Mouse (Mus musculus) limb, embryonic 11.5 days (tissue): ENCODE measurements around the gene Susd4. TPM values are rescaled to one million over a fixed set of nuclear protein-coding genes. Genes with fewer than 3 reads are reported as not detected.

Source experiments
- ATAC-seq: fragments of 200-750 bp; cut with Nextera tagmentation; 2 replicates; pipeline ENCODE4 v1.8.0; 2017; ENCODE audit warnings: low read depth; ENCODE audit not compliant: insufficient number of reproducible peaks, low FRiP score, low TSS enrichment
- DNase-seq: peaks from one replicate; pipeline ENCODE4 v3.0.0-alpha.2; 2015; ENCODE audit warnings: low spot score
- H3K27ac ChIP-seq: fragments of 300-500 bp; sonication (generic); replicated peaks from 2 replicates; pipeline ENCODE4 v1.5.1; 2014; ENCODE audit warnings: low read depth, mild to moderate bottlenecking, low read length
- H3K27me3 ChIP-seq: fragments of 300-500 bp; sonication (generic); 2 replicates; pipeline ENCODE4 v1.6.1; 2014; ENCODE audit warnings: mild to moderate bottlenecking, low read length, mixed read lengths; ENCODE audit not compliant: control insufficient read depth, insufficient read depth
- H3K36me3 ChIP-seq: fragments of 300-500 bp; sonication (generic); 2 replicates; pipeline ENCODE4 v1.6.1; 2014; ENCODE audit warnings: mild to moderate bottlenecking, low read length, moderate library complexity, mixed read lengths; ENCODE audit not compliant: control insufficient read depth, insufficient read depth
- H3K4me1 ChIP-seq: fragments of 300-500 bp; sonication (generic); 2 replicates; pipeline ENCODE4 v1.6.1; 2014; ENCODE audit warnings: low read length, mixed read lengths; ENCODE audit not compliant: control insufficient read depth, insufficient read depth
- H3K4me2 ChIP-seq: fragments of 300-500 bp; sonication (generic); 2 replicates; pipeline ENCODE4 v1.6.1; 2014; ENCODE audit warnings: low read depth, mild to moderate bottlenecking, moderate library complexity; ENCODE audit not compliant: severe bottlenecking
- H3K4me3 ChIP-seq: fragments of 300-500 bp; sonication (generic); 2 replicates; pipeline ENCODE4 v1.5.1; 2014; ENCODE audit warnings: low read depth, low read length
- H3K9ac ChIP-seq: fragments of 300-500 bp; sonication (generic); 2 replicates; pipeline ENCODE4 v1.6.1; 2014; ENCODE audit warnings: mild to moderate bottlenecking, low read length
- H3K9me3 ChIP-seq: fragments of 300-500 bp; sonication (generic); 2 replicates; pipeline ENCODE4 v1.6.1; 2016; ENCODE audit warnings: low read length; ENCODE audit not compliant: control insufficient read depth
- WGBS: fragments of 180-500 bp; shearing (Covaris S2); extraction: QIAGEN DNeasy Blood & Tissue Kit; methylation state at CpG from one replicate; pipeline ENCODE4 v1.1.7; 2014; 5-methylcytosine and 5-hydroxymethylcytosine counted together
- polyA plus RNA-seq: library from polyadenylated mRNA; unstranded; fragments of >200 nt; fragmentation: Nextera tagmentation; extraction: Ambion mirVana; gene quantifications from 2 replicates; pipeline ENCODE4 v1.2.1, GENCODE M21; 2014

Gene Susd4
- polyA plus RNA-seq, 1 experiment from 2014 or later = 10.0 TPM

DNA sequence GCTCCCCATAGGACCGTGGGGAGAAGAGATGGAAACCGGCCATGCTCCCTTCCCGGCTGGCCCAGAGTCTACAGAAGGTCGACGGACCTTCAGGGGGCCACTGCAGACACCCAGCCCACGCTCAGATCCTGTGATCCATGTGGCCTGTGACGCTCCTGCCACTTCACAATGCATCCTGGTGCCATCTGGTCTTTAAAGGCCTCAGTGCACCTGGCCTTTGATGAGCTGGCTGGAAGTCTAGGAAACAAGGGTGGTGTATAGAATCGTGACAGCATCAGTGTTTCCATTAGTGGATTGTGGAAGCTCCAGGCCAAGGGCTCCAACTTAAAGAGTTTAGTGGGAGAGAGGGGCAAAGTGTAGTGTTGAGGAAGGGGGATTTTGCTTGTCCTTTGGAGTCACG is 14.6 kb upstream of the Susd4 start, which contains the start of gene Ccdc185:
Gene Ccdc185 (minus strand): TSS at position 101 of the 400 bp plus-strand sequence.
- H3K36me3 ChIP-seq = no peaks in the 10 kb centered on the region
- H3K27ac ChIP-seq = no peak within 1 kb of the TSS
- ATAC-seq (no peak), DNase-seq (no peak)
- H3K9ac ChIP-seq = no peak within 1 kb of the TSS
- 91% methylated on average over 9 of the region's 9 CpGs for WGBS
- H3K9me3 ChIP-seq = no peaks in the 10 kb centered on the region
- no peaks in the 10 kb centered on the region for H3K27me3 ChIP-seq
- H3K4me2 ChIP-seq = no peak within 1 kb of the TSS
- no peaks in the 10 kb centered on the region for H3K4me1 ChIP-seq
- H3K4me3 ChIP-seq = no peak within 1 kb of the TSS

DNA sequence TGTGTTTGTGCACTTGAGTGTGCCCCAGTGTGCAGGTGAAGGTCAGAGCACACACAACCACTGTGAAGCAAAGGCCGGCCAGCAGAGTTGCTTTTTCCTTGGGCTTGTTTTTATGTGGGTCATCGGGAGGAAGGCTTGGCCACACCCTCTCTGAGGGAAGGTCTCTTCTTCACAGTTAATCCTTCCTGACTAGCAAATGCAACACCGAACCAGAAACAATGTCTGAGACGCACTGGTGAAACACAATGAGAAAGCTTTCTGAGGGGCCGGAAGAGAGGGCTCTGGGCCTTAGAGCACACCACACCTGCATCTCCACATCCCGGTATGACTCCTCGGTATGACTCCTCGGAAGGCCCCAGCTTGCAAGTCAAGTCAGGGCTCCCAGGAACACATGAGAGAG is 12.4 kb upstream of the Susd4 start:
- DNase-seq (no peak), ATAC-seq (no peak)
- H3K27ac ChIP-seq = no peak overlapping the region
- H3K4me1 ChIP-seq = no peaks in the 10 kb centered on the region
- 84% methylated on average over 8 of the region's 8 CpGs for WGBS
- no peaks in the 10 kb centered on the region for H3K36me3 ChIP-seq
- H3K9me3 ChIP-seq = no peaks in the 10 kb centered on the region
- H3K4me2 ChIP-seq = no peak overlapping the region
- H3K9ac ChIP-seq = no peak overlapping the region
- no peak overlapping the region for H3K4me3 ChIP-seq
- no peaks in the 10 kb centered on the region for H3K27me3 ChIP-seq

DNA sequence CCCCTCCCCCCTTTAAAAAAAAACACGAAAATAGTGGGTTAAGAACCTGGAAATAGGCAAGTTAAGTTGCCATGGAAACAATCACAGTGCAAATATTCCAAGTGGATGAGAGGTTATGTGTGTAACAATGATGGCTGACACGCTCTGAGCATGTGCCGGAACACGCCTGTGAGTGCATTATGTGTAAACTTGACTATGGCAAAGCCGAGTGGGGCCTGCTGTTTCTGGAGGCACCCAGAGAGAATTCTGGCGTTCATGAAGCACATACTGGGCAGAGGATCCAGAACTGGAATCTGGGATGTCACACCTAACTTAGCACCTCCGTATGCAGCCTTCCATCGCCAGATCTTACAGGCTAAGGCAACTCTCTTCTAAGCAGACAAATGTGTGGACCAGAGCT is 10.0 kb upstream of the Susd4 start:
- no peak for DNase-seq
- no peaks in the 10 kb centered on the region for H3K36me3 ChIP-seq
- no peaks in the 10 kb centered on the region for H3K4me1 ChIP-seq
- H3K9me3 ChIP-seq = no peaks in the 10 kb centered on the region
- H3K27ac ChIP-seq = no peak overlapping the region
- no peak overlapping the region for H3K4me2 ChIP-seq
- WGBS = 83% methylated on average over 8 of the region's 8 CpGs
- no peak overlapping the region for H3K4me3 ChIP-seq
- ATAC-seq = no peak
- no peaks in the 10 kb centered on the region for H3K27me3 ChIP-seq
- no peak overlapping the region for H3K9ac ChIP-seq

DNA sequence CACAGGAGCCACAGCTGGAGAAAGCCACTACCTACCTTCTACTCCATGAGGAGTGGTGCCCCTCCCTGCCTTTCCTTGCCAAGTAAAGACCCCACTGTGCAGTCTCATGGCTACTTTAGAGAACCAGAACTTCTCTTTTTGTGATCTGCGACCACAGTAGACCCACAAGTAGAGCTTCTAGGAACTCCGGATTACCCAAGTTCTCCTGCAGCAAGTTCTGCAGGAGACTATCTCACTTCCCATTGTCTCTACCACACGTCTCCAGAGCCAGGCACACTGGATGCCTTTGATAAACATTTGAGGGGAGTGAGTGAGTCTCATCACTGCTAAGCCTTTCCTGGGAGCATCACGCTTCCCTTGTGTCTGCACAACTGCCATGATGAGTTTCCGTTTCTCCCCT is 8.8 kb upstream of the Susd4 start:
- no peaks in the 10 kb centered on the region for H3K36me3 ChIP-seq
- DNase-seq = no peak

DNA sequence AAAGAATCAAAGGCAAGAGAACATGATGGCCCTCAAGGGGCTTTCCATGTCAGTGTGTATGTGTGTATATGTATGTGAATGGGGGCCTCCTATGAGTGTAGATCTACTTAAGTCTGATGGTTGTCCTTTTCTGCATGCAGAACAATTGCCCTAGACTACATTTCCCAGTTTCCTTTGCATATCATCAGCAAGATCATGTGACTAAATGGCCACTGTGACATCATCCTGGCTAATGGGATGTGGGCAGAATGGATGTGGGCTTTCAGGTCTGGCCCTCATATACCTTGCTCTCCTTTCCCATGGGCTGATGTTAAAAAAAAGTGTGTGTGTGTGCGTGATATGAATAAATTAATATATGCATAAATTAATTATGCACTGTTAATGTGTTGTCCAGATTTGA is 4.9 kb upstream of the Susd4 start:
- H3K4me3 ChIP-seq = no peak overlapping the region
- H3K36me3 ChIP-seq = no peaks in the 10 kb centered on the region
- 100% methylated on average over 1 of the region's 1 CpGs for WGBS
- no peak overlapping the region for H3K27ac ChIP-seq
- H3K9me3 ChIP-seq = no peaks in the 10 kb centered on the region
- H3K27me3 ChIP-seq = peaks cover 8% of the 10 kb centered on the region
- H3K9ac ChIP-seq = no peak overlapping the region
- no peak for ATAC-seq
- H3K4me1 ChIP-seq = 0 out of 2 replicates have a peak, but pooled peaks cover 5% of the 10 kb centered on the region
- no peak for DNase-seq
- H3K4me2 ChIP-seq = no peak overlapping the region

More for the DNA sequence above, 8.8 kb upstream of the Susd4 start:
- no peak overlapping the region for H3K4me3 ChIP-seq
- H3K9ac ChIP-seq = no peak overlapping the region
- H3K4me1 ChIP-seq = no peaks in the 10 kb centered on the region
- WGBS = 79% methylated on average over 5 of the region's 5 CpGs
- H3K9me3 ChIP-seq = no peaks in the 10 kb centered on the region
- no peak for ATAC-seq
- no peak overlapping the region for H3K27ac ChIP-seq
- H3K4me2 ChIP-seq = no peak overlapping the region
- no peaks in the 10 kb centered on the region for H3K27me3 ChIP-seq

DNA sequence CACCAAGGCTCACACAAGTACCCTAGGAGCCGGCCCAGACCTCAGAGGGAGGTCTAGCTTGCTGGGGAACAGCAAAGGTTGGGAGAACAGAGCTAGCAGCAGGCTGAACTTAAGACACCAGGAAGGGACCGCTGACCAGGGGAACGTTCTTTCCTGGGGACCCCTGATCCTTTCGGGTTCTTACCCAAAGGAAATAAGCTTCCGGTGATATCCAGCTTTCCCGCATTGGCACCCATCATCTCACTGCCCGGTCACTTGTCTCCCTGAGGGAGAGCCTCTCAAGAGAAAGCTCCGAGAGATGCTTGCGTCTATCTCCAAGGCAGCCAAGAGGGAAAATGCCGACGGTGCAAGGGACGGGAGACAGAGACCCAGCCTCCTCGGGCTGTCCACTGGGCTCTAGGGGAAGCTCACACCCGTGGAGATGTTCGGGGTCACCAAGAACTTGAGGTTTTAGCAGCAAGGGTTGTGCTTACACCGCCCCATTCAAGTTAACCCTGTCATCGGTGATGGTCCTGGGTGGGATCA is 407 bp upstream of the Susd4 start:
- peaks cover 8% of the 10 kb centered on the region; the same call in 1 of the 2 replicates for H3K4me1 ChIP-seq
- H3K27ac ChIP-seq = no peak overlapping the region
- no peaks in the 10 kb centered on the region for H3K36me3 ChIP-seq
- H3K27me3 ChIP-seq = peaks cover 8% of the 10 kb centered on the region
- WGBS = 9% methylated on average over 17 of the region's 17 CpGs
- peak overlapping the region; percentile 94 for H3K4me2 ChIP-seq
- DNase-seq (no peak), ATAC-seq (no peak; the same call in 1 of the 2 replicates)
- no peak overlapping the region for H3K9ac ChIP-seq
- H3K4me3 ChIP-seq = peak overlapping the region; percentile 56
- H3K9me3 ChIP-seq = no peaks in the 10 kb centered on the region

DNA sequence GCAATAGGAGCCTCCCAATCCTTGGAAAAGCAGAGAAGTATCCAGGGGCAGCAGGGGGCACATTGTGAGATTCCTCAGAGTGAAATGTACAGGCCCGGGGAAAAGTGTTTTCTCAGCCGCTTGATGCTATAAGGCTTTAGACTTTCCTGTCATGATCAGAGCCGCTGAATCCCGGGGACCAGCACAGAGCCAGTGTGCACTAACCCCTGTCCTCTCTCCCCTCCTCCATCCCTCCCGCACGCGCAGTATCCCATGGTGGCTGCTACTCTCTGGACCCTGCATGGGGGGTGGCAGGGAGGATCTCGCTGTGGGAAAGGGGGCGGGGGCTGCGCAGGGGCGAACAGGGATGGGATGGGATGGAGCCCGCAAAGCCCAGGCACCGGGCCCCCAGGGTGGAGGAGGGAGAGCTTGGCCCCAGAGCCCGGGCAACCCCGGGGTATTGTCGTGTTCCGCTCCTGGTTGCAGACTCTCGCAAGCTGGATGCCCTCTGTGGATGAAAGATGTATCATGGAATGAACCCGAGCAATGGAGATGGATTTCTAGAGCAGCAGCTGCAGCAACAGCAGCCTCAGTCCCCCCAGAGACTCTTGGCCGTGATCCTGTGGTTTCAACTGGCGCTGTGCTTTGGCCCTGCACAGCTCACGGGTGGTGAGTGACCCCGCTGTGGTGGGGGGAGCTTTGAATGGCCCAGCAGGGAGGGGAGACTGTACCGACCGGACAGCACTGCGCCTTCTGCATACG is 1.1 kb downstream of the Susd4 start:
- peak; percentile 53 for DNase-seq
- no peaks in the 10 kb centered on the region for H3K9me3 ChIP-seq
- 2% methylated on average over 27 of the region's 27 CpGs for WGBS
- no peak overlapping the region for H3K27ac ChIP-seq
- no peaks in the 10 kb centered on the region for H3K36me3 ChIP-seq
- H3K4me1 ChIP-seq = peaks cover 8% of the 10 kb centered on the region; the same call in 1 of the 2 replicates
- peak overlapping the region; percentile 94 for H3K4me2 ChIP-seq
- H3K4me3 ChIP-seq = peak overlapping the region; percentile 56
- peaks cover 8% of the 10 kb centered on the region for H3K27me3 ChIP-seq
- ATAC-seq = peak; percentile 49; the same call in 1 of the 2 replicates
- H3K9ac ChIP-seq = peak overlapping the region; percentile 47

DNA sequence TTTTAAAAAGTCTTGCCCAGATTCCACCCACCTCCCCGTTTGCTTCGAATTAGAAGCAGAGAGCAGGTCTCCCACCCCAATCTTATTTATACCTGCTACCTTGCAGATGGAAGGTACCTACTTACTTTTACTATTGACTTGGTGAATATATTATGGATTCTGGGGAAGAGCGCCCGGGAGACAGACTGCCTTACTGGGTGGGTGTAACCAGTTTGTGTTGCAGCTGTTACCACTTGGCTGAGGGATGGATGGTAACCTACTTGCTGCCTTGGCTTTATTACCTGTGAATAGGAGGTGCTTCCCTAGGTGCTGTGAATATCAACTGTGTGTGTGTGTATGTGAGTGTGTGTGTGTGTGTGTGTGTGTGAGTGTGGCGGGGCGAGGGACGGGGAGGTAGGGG is 11.9 kb downstream of the Susd4 start:
- Histone ChIP-seq H3K9ac (no peak overlapping the region), H3K4me3 (no peak overlapping the region), H3K36me3 (no peaks in the 10 kb centered on the region), H3K4me1 (no peaks in the 10 kb centered on the region), H3K9me3 (no peaks in the 10 kb centered on the region), H3K27ac (no peak overlapping the region), H3K4me2 (no peak overlapping the region), H3K27me3 (no peaks in the 10 kb centered on the region)
- ATAC-seq = no peak
- DNase-seq = no peak
- WGBS = 96% methylated on average over 7 of the region's 7 CpGs
